Mouse (Mus musculus) kidney, adult 9 months (tissue): ENCODE measurements around the gene Supt16.
A peak's percentile ranks its signal among the peaks of the same experiment; 100 is the strongest.

Experiments
- DNase-seq: peaks from one replicate; pipeline ENCODE4 v3.0.0; 2022

Supt16 gene

GRCm38 (mm10) chr14:52144165-52144564 lies 53.1 kb downstream of the Supt16 start:
- no peak for DNase-seq

GRCm38 (mm10) chr14:52141445-52142127 lies 55.6 kb downstream of the Supt16 start:
- no peak for DNase-seq

- DNase-seq, result no peak
Observed at GRCm38 (mm10) chr14:52140577-52141444, 56.4 kb downstream of the Supt16 start.

GRCm38 (mm10) chr14:52133584-52133983 lies 63.6 kb downstream of the Supt16 start:
- DNase-seq, result no peak

- DNase-seq, result peak; percentile 61
Observed at GRCm38 (mm10) chr14:52124636-52125035, 72.6 kb downstream of the Supt16 start.

GRCm38 (mm10) chr14:52123918-52124317 lies 73.3 kb downstream of the Supt16 start:
- DNase-seq, result peak; percentile 80

GRCm38 (mm10) chr14:52120169-52120568 lies 77.0 kb downstream of the Supt16 start:
- no peak for DNase-seq

GRCm38 (mm10) chr14:52118823-52119608 lies 78.2 kb downstream of the Supt16 start:
- peak; percentile 76 for DNase-seq

- no peak for DNase-seq
Observed at GRCm38 (mm10) chr14:52118456-52118822, 78.8 kb downstream of the Supt16 start.

GRCm38 (mm10) chr14:52117241-52117640 lies 80.0 kb downstream of the Supt16 start:
- no peak for DNase-seq

GRCm38 (mm10) chr14:52114101-52114500 lies 83.1 kb downstream of the Supt16 start:
- no peak for DNase-seq
